Mouse (Mus musculus) hindbrain, embryonic 13.5 days (tissue): ENCODE results near the gene Ces2g. TPM values are rescaled to one million over a fixed set of nuclear protein-coding genes. Genes with fewer than 3 reads are reported as not detected.

ENCODE experiments used
- ATAC-seq: fragments of 200-750 bp; cut with Nextera tagmentation; 2 replicates; pipeline ENCODE4 v1.8.0; 2017; ENCODE audit warnings: moderate TSS enrichment; ENCODE audit not compliant: low FRiP score
- H3K27ac ChIP-seq: fragments of 300-500 bp; sonication (generic); 2 replicates; pipeline ENCODE4 v1.5.1; 2015; ENCODE audit warnings: inconsistent platforms, mild to moderate bottlenecking, moderate library complexity
- H3K27me3 ChIP-seq: fragments of 300-500 bp; sonication (generic); 2 replicates; pipeline ENCODE4 v1.6.1; 2015; ENCODE audit warnings: mild to moderate bottlenecking, inconsistent platforms
- H3K36me3 ChIP-seq: fragments of 300-500 bp; sonication (generic); 2 replicates; pipeline ENCODE4 v1.6.1; 2015; ENCODE audit warnings: mild to moderate bottlenecking, inconsistent platforms
- H3K4me1 ChIP-seq: fragments of 300-500 bp; sonication (generic); replicated peaks from 2 replicates; pipeline ENCODE4 v1.6.1; 2015; ENCODE audit warnings: inconsistent platforms
- H3K4me2 ChIP-seq: fragments of 300-500 bp; sonication (generic); 2 replicates; pipeline ENCODE4 v1.6.1; 2015; ENCODE audit warnings: inconsistent platforms, mild to moderate bottlenecking, moderate library complexity
- H3K4me3 ChIP-seq: fragments of 300-500 bp; sonication (generic); 2 replicates; pipeline ENCODE4 v1.5.1; 2015; ENCODE audit warnings: mild to moderate bottlenecking, inconsistent platforms
- H3K9ac ChIP-seq: fragments of 300-500 bp; sonication (generic); 2 replicates; pipeline ENCODE4 v1.6.1; 2015; ENCODE audit warnings: mild to moderate bottlenecking, inconsistent platforms
- H3K9me3 ChIP-seq: fragments of 300-500 bp; sonication (generic); 2 replicates; pipeline ENCODE4 v1.6.1; 2016; ENCODE audit warnings: inconsistent platforms
- WGBS: fragments of 180-500 bp; shearing (Covaris S2); methylation state at CpG from one replicate; pipeline ENCODE4 v1.1.7; 2015; 5-methylcytosine and 5-hydroxymethylcytosine counted together
- polyA plus RNA-seq: library from polyadenylated mRNA; unstranded; fragments of >200 nt; fragmentation: Nextera tagmentation; extraction: Ambion mirVana; gene quantifications from 2 replicates; pipeline ENCODE4 v1.2.1, GENCODE M21; 2015

The Ces2g gene
- not detected in 2 replicates for polyA plus RNA-seq

GRCm38 (mm10) chr8:104961537-104961961, at the start of gene Ces2g:
TSS of gene Ces2g (plus strand) at chr8:104961718.
- H3K9me3 ChIP-seq = no peaks in the 10 kb centered on the region
- H3K4me3 ChIP-seq = no peak within 1 kb of the TSS
- no peak for ATAC-seq
- no peak within 1 kb of the TSS for H3K4me2 ChIP-seq
- no peaks in the 10 kb centered on the region for H3K36me3 ChIP-seq
- WGBS = 83% methylated on average over 5 of the region's 5 CpGs
- no peak within 1 kb of the TSS for H3K9ac ChIP-seq
- H3K27ac ChIP-seq = no peak within 1 kb of the TSS
- H3K4me1 ChIP-seq = no peaks in the 10 kb centered on the region
- H3K27me3 ChIP-seq = no peaks in the 10 kb centered on the region

DNA sequence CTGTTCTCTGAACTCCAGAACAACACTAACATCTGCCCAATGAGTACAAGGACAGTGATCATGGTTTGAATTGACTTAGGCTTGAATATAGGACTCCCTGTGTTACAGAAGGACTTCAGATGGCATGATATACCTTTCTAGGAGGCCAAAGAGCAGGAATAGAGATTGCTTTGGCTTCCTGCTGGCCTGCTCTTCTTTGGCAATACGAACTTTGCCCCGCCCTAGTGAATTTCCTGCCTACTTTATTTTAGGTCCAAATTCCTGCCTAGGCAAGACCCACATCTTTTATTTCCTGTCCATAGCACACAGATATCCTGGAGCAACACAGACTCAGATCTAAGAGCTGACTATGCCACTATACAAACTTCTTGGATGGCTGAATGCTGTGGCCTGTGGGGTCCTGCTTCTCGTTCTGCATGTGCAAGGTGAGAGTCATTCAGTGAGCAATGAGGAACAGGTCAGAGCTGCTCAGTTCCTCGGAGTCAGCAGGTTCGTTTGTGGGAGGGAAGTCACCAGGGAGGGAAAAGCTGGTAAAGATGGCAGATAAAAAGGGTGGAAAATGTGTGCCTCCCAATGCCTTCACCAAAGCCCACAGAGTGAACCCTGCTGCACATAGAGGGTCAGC, 35.4 kb upstream of the Ces2g start, which contains the start of gene Ces2e:
TSS of gene Ces2e (plus strand) at position 289 of the 625 bp plus-strand sequence.
- Histone ChIP-seq H3K4me1 (no peaks in the 10 kb centered on the region), H3K9ac (no peak within 1 kb of the TSS), H3K9me3 (no peaks in the 10 kb centered on the region), H3K27ac (no peak within 1 kb of the TSS), H3K27me3 (no peaks in the 10 kb centered on the region), H3K36me3 (no peaks in the 10 kb centered on the region), H3K4me2 (no peak within 1 kb of the TSS), H3K4me3 (no peak within 1 kb of the TSS)
- 76% methylated on average over 5 of the region's 5 CpGs for WGBS
- ATAC-seq = no peak

DNA sequence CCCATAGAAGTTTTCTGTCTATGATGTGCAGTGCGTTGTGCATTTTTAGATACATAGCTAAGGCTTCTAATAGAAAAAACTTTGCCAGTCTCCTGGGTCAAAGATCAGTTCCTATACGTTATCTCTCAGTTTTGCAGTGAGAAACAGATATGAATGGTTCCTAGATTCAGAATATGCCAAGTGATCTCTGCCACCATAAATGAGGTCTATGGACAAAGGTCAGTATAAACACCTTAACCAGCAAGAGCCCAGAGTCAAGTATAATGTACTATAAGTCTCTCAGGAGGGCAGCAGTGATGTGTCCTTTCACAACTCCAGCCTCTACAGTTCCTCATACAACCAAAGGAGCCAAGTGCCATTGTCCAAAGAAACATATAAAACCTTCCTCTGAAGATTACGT, 34.2 kb upstream of the Ces2g start:
- Histone ChIP-seq H3K27ac (no peak overlapping the region), H3K9me3 (no peaks in the 10 kb centered on the region), H3K4me3 (no peak overlapping the region), H3K9ac (no peak overlapping the region), H3K36me3 (no peaks in the 10 kb centered on the region), H3K27me3 (no peaks in the 10 kb centered on the region), H3K4me1 (no peaks in the 10 kb centered on the region), H3K4me2 (no peak overlapping the region)
- no peak for ATAC-seq
- WGBS = 85% methylated on average over 3 of the region's 3 CpGs

GRCm38 (mm10) chr8:104944665-104945064, 16.9 kb upstream of the Ces2g start:
- 85% methylated on average over 2 of the region's 2 CpGs for WGBS
- Histone ChIP-seq H3K9ac (no peak overlapping the region), H3K4me2 (no peak overlapping the region), H3K9me3 (no peaks in the 10 kb centered on the region), H3K4me3 (no peak overlapping the region), H3K36me3 (no peaks in the 10 kb centered on the region), H3K4me1 (no peaks in the 10 kb centered on the region), H3K27me3 (no peaks in the 10 kb centered on the region), H3K27ac (no peak overlapping the region)
- ATAC-seq = no peak

GRCm38 (mm10) chr8:104947056-104947455, 14.5 kb upstream of the Ces2g start, which contains the start of gene Ces2f:
TSS of gene Ces2f (plus strand) at chr8:104947356.
- Histone ChIP-seq H3K9ac (no peak within 1 kb of the TSS), H3K36me3 (no peaks in the 10 kb centered on the region), H3K4me3 (no peak within 1 kb of the TSS), H3K9me3 (no peaks in the 10 kb centered on the region), H3K27ac (no peak within 1 kb of the TSS), H3K4me2 (no peak within 1 kb of the TSS), H3K27me3 (no peaks in the 10 kb centered on the region), H3K4me1 (no peaks in the 10 kb centered on the region)
- 90% methylated on average over 4 of the region's 4 CpGs for WGBS
- no peak for ATAC-seq

- no peak overlapping the region for H3K27ac ChIP-seq
- no peaks in the 10 kb centered on the region for H3K36me3 ChIP-seq
- no peaks in the 10 kb centered on the region for H3K9me3 ChIP-seq
- H3K4me2 ChIP-seq = no peak overlapping the region
- H3K4me3 ChIP-seq = no peak overlapping the region
- ATAC-seq = no peak
- no peaks in the 10 kb centered on the region for H3K4me1 ChIP-seq
- no peak overlapping the region for H3K9ac ChIP-seq
- WGBS = 80% methylated on average over 5 of the region's 5 CpGs
- no peaks in the 10 kb centered on the region for H3K27me3 ChIP-seq
Observed at GRCm38 (mm10) chr8:104949031-104949430, 12.5 kb upstream of the Ces2g start.

DNA sequence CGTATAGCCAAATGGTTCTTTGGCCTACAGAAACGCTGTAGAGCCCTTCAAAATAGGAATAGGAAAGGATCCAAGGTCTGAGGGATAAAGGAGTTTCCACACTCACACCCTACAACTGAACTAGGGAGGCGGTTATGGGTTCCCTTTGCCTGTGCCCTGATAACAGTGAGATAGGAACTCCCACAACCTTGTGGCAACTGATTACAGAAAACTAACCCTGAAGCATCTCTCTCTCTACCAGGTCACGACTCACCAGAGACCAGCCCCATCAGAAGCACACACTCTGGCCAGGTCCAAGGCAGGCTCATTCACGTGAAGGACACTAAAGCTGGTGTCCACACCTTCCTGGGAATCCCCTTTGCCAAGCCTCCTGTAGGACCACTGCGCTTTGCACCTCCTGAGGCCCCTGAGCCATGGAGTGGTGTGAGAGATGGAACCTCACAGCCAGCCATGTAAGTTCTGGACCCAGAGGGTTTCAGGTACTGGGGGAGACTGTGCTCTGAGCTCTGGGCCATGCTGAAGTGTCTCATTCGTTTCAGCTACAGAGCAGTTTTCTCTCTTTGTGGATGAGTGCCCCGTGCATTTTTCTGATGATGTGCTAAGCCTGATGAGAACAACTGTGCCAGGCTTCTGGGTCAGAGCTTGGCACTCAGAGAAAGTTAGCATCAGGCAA, 847 bp downstream of the Ces2g start:
- 82% methylated on average over 8 of the region's 8 CpGs for WGBS

GRCm38 (mm10) chr8:104963375-104963894, 1.9 kb downstream of the Ces2g start:
- 87% methylated on average over 4 of the region's 4 CpGs for WGBS
- H3K9me3 ChIP-seq = no peaks in the 10 kb centered on the region
- H3K4me1 ChIP-seq = no peaks in the 10 kb centered on the region
- H3K9ac ChIP-seq = no peak overlapping the region
- no peak for ATAC-seq
- no peaks in the 10 kb centered on the region for H3K27me3 ChIP-seq
- no peak overlapping the region for H3K27ac ChIP-seq
- H3K4me3 ChIP-seq = no peak overlapping the region
- H3K36me3 ChIP-seq = no peaks in the 10 kb centered on the region
- H3K4me2 ChIP-seq = no peak overlapping the region

More for the DNA sequence above, 847 bp downstream of the Ces2g start:
- no peaks in the 10 kb centered on the region for H3K4me1 ChIP-seq
- no peak overlapping the region for H3K4me2 ChIP-seq
- no peaks in the 10 kb centered on the region for H3K27me3 ChIP-seq
- no peak overlapping the region for H3K9ac ChIP-seq
- ATAC-seq = no peak
- H3K4me3 ChIP-seq = no peak overlapping the region
- no peaks in the 10 kb centered on the region for H3K36me3 ChIP-seq
- no peak overlapping the region for H3K27ac ChIP-seq
- no peaks in the 10 kb centered on the region for H3K9me3 ChIP-seq

DNA sequence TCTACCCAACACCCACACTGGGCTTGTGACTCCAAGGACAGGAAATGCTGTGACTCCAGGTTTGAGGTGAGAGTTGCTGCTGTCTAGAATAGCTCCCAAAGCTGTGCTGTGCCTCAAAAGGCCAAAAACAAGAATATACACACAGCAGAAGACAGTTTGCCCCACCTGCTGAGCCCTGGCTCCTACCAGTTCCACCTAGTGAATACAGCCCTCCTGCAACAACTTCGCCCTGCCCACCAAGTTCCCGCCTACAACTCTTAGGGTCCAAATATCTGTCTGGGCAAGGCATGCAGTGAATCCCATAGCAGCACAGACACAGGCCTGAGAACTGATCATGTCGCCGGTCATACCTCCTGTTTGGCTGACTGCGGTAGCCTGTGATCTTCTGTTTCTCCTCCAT, 22.6 kb downstream of the Ces2g start:
- no peaks in the 10 kb centered on the region for H3K27me3 ChIP-seq
- H3K9ac ChIP-seq = no peak overlapping the region
- no peak overlapping the region for H3K4me3 ChIP-seq
- WGBS = 92% methylated on average over 5 of the region's 5 CpGs
- ATAC-seq = no peak
- H3K9me3 ChIP-seq = peaks cover 16% of the 10 kb centered on the region
- H3K4me1 ChIP-seq = no peaks in the 10 kb centered on the region
- no peaks in the 10 kb centered on the region for H3K36me3 ChIP-seq
- H3K4me2 ChIP-seq = no peak overlapping the region
- H3K27ac ChIP-seq = no peak overlapping the region

DNA sequence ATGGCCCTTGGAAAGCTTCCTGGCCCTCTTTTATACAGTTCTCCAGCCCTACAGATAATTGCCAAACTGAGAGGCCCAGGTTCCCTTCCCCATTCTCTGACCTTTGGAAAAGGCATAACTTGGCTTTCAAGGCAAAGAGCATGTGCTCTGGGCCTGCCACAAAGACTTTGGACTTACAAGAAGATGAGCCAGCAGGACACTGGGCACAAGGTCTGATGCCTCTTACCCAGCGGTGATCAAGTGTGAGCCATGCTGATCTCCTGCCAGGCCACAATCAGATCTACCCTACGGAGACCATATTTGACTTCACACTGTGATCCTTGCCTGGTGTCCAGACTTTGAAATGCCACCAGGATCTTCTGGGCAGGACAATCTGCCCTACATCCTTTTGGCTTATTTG, 23.4 kb downstream of the Ces2g start:
- 93% methylated on average over 2 of the region's 2 CpGs for WGBS
- Histone ChIP-seq H3K9ac (no peak overlapping the region), H3K9me3 (peaks cover 9% of the 10 kb centered on the region; the same call in 1 of the 2 replicates), H3K27me3 (no peaks in the 10 kb centered on the region), H3K4me3 (no peak overlapping the region), H3K36me3 (no peaks in the 10 kb centered on the region), H3K4me2 (no peak overlapping the region), H3K27ac (no peak overlapping the region), H3K4me1 (no peaks in the 10 kb centered on the region)
- ATAC-seq = no peak

GRCm38 (mm10) chr8:104998191-104998590, 36.7 kb downstream of the Ces2g start:
- H3K4me3 ChIP-seq = no peak overlapping the region
- H3K4me2 ChIP-seq = no peak overlapping the region
- no peaks in the 10 kb centered on the region for H3K9me3 ChIP-seq
- H3K9ac ChIP-seq = no peak overlapping the region
- no peaks in the 10 kb centered on the region for H3K27me3 ChIP-seq
- H3K36me3 ChIP-seq = no peaks in the 10 kb centered on the region
- no peaks in the 10 kb centered on the region for H3K4me1 ChIP-seq
- 83% methylated on average over 6 of the region's 6 CpGs for WGBS
- ATAC-seq = no peak
- H3K27ac ChIP-seq = no peak overlapping the region

- Histone ChIP-seq H3K4me3 (no peak overlapping the region), H3K27ac (no peak overlapping the region), H3K36me3 (no peaks in the 10 kb centered on the region), H3K9ac (no peak overlapping the region), H3K4me1 (no peaks in the 10 kb centered on the region), H3K9me3 (no peaks in the 10 kb centered on the region), H3K4me2 (no peak overlapping the region), H3K27me3 (no peaks in the 10 kb centered on the region)
- ATAC-seq = no peak
- 87% methylated on average over 6 of the region's 6 CpGs for WGBS
Observed at GRCm38 (mm10) chr8:104999183-104999582, 37.7 kb downstream of the Ces2g start.

DNA sequence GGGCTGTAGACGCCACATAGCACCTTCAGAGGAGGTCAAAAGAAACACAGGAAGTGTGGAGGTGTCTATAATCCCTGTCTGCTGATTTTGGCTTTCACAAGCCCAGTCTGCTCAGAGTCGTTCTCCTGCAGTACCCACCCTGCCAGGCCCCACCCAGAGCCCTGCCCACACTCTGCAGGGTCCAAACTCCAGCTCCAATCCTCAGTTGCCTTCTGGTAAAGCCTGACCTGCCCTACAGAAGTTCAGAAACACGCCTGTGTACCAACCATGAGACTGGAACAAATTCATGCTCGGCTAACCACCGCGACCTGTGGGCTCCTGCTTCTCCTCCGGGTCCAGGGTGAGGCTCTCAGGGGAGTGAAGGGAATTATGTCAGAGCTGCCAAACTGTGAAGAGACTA, 39.1 kb downstream of the Ces2g start, which contains the start of gene Ces2h:
TSS of gene Ces2h (plus strand) at position 268 of the 400 bp plus-strand sequence.
- Histone ChIP-seq H3K9me3 (no peaks in the 10 kb centered on the region), H3K27ac (no peak within 1 kb of the TSS), H3K4me1 (no peaks in the 10 kb centered on the region), H3K4me3 (no peak within 1 kb of the TSS), H3K36me3 (no peaks in the 10 kb centered on the region), H3K4me2 (no peak within 1 kb of the TSS), H3K9ac (no peak within 1 kb of the TSS), H3K27me3 (no peaks in the 10 kb centered on the region)
- no peak for ATAC-seq
- 86% methylated on average over 7 of the region's 7 CpGs for WGBS
